Mouse (Mus musculus): Measurements from ENCODE around the gene Aurkaip1.

- TF ChIP-seq CTCF (IDR thresholded peaks at IDR 0.05; ENCODE audit: low read depth, low read length) (no peak), POLR2A (IDR thresholded peaks at IDR 0.05; ENCODE audit: borderline replicate concordance, low read depth, low read length) (no peak)
Observed at GRCm38 (mm10) chr4:155856071-155856470, 25.0 kb downstream of the Aurkaip1 start.

Measured in bone marrow macrophage, adult 2 months (primary cell).